Mouse (Mus musculus) kidney, embryonic 16.5 days (tissue): Measurements from ENCODE around the gene Wee1. TPM values are rescaled to one million over a fixed set of nuclear protein-coding genes. Genes with fewer than 3 reads are reported as not detected.
A peak's percentile ranks its signal among the peaks of the same experiment; 100 is the strongest.
"Not testable (repeated sequence)": the region's sequence is repeated elsewhere in the genome, so short reads cannot be mapped to it uniquely, and the experiment has no call there.

Source experiments
- ATAC-seq: fragments of 200-750 bp; cut with Nextera tagmentation; 2 replicates; pipeline ENCODE4 v1.8.0; 2017; ENCODE audit warnings: moderate TSS enrichment; ENCODE audit not compliant: low FRiP score, low TSS enrichment
- H3K27ac ChIP-seq: fragments of 300-500 bp; sonication (generic); 2 replicates; pipeline ENCODE4 v1.5.1; 2014; ENCODE audit warnings: low read length
- H3K27me3 ChIP-seq: fragments of 300-500 bp; sonication (generic); 2 replicates; pipeline ENCODE4 v1.6.1; 2014; ENCODE audit warnings: low read length, control low read depth, mixed read lengths; ENCODE audit not compliant: insufficient read depth
- H3K36me3 ChIP-seq: fragments of 300-500 bp; sonication (generic); 2 replicates; pipeline ENCODE4 v1.6.1; 2014; ENCODE audit warnings: low read length, control low read depth, mixed read lengths; ENCODE audit not compliant: insufficient read depth
- H3K4me1 ChIP-seq: fragments of 300-500 bp; sonication (generic); 2 replicates; pipeline ENCODE4 v1.6.1; 2014; ENCODE audit warnings: low read length, control low read depth, mixed read lengths; ENCODE audit not compliant: insufficient read depth
- H3K4me2 ChIP-seq: fragments of 300-500 bp; sonication (generic); replicated peaks from 2 replicates; pipeline ENCODE4 v1.6.1; 2014; ENCODE audit warnings: low read depth, low read length
- H3K4me3 ChIP-seq: fragments of 300-500 bp; sonication (generic); 2 replicates; pipeline ENCODE4 v1.5.1; 2014; ENCODE audit warnings: mild to moderate bottlenecking, low read length
- H3K9ac ChIP-seq: fragments of 300-500 bp; sonication (generic); replicated peaks from 2 replicates; pipeline ENCODE4 v1.6.1; 2014; ENCODE audit warnings: low read length
- H3K9me3 ChIP-seq: fragments of 300-500 bp; sonication (generic); 2 replicates; pipeline ENCODE4 v1.6.1; 2016; ENCODE audit warnings: low read length, control low read depth
- WGBS: fragments of 180-500 bp; shearing (Covaris S2); extraction: QIAGEN DNeasy Blood & Tissue Kit; methylation state at CpG from one replicate; pipeline ENCODE4 v1.1.7; 2014; 5-methylcytosine and 5-hydroxymethylcytosine counted together
- polyA plus RNA-seq: library from polyadenylated mRNA; unstranded; fragments of >200 nt; fragmentation: Nextera tagmentation; extraction: Ambion mirVana; gene quantifications from 2 replicates; pipeline ENCODE4 v1.2.1, GENCODE M21; 2015

The Wee1 gene
- polyA plus RNA-seq, 1 experiment from 2014 or later = 20.6 TPM

DNA sequence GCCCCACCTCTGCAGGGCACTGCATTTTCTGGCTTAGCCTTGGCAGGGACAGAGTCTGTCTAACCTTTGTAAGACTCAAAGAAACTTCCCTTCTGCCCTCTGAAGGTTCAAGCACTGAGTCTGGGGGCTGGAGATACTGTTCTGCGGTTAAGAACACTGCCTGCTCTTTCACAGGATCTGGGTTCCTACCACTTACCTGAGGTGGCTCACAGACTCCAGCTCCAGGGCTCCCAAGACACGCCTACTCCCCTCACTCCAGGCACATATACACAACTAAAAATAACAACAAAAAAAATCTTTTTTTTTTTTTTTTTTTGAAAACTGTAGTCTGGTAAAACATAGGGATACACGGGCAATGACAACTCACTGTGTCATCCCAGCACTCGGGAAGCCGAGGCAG lies 20.6 kb upstream of the Wee1 start:
- H3K4me1 ChIP-seq = peaks cover 10% of the 10 kb centered on the region
- H3K4me3 ChIP-seq = no peak overlapping the region
- peak overlapping the region; percentile 60 for H3K27ac ChIP-seq
- no peak overlapping the region for H3K9ac ChIP-seq
- 0 out of 2 replicates have a peak, but pooled peaks cover under 1% of the 10 kb centered on the region for H3K36me3 ChIP-seq
- H3K27me3 ChIP-seq = no peaks in the 10 kb centered on the region
- no peak for ATAC-seq
- 71% methylated on average over 5 of the region's 5 CpGs for WGBS
- H3K4me2 ChIP-seq = no peak overlapping the region
- no peaks in the 10 kb centered on the region for H3K9me3 ChIP-seq

DNA sequence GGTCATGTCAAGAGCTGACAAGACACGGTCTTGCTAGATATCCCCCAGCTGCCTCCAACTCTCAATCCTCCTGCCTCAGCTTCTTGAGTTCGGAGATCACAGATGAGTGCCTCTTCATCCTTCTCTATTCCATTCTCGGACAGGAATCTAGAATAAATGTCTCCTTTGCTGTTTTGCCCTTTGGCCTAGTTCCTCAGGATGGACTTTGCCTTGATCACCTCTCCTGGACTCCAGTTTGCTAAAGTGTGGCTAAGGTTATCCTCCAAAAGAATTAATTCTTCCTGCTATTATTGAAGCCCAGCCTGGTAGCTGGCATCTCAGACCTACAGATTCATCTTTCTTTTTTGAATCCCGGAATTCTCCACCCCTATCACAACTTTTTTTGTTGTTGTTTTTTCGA lies 16.8 kb upstream of the Wee1 start:
- ATAC-seq = no peak
- 83% methylated on average over 5 of the region's 5 CpGs for WGBS
- no peak overlapping the region for H3K4me3 ChIP-seq
- no peak overlapping the region for H3K4me2 ChIP-seq
- no peaks in the 10 kb centered on the region for H3K27me3 ChIP-seq
- H3K27ac ChIP-seq = no peak overlapping the region
- H3K9ac ChIP-seq = no peak overlapping the region
- H3K9me3 ChIP-seq = no peaks in the 10 kb centered on the region
- H3K36me3 ChIP-seq = no peaks in the 10 kb centered on the region
- peaks cover 14% of the 10 kb centered on the region for H3K4me1 ChIP-seq

DNA sequence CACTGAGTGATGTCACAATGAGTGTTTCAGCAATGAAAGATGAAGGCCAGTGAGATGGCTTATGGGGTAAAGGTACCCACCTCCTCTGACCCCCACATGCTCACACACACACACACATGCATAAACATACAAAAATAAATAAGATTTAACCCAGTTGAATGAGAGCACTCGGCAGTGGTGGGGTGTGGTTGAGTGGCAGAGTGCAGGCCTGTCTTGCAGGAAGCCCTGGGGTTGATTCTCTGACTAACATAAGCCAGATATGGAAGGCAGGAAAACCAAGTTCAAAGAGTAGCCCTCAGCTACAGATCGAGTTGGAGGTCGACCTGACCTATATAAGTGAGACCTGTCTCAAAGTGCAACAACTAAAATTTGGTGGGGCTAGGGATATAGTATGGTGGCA lies 15.2 kb upstream of the Wee1 start:
- Histone ChIP-seq H3K9me3 (no peaks in the 10 kb centered on the region), H3K9ac (no peak overlapping the region), H3K4me2 (no peak overlapping the region), H3K27me3 (no peaks in the 10 kb centered on the region), H3K27ac (no peak overlapping the region), H3K4me3 (no peak overlapping the region), H3K36me3 (no peaks in the 10 kb centered on the region), H3K4me1 (peaks cover 14% of the 10 kb centered on the region)
- no peak for ATAC-seq
- 70% methylated on average over 3 of the region's 3 CpGs for WGBS

DNA sequence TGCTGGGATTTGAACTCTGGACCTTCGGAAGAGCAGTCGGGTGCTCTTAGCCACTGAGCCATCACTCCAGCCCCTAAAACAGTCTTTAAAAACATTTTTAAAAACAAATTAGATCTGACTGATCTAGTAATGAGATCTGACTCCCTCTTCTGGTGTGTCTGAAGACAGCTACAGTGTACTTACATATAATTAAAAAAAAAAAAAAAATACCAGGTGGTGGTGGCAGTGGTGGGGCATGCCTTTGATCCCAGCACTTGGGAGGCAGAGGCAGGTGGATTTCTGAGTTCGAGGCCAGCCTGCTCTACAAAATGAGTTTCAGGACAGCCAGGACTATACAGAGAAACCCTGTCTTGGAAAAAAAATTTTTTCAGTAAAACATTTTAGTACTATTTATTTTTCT lies 13.3 kb upstream of the Wee1 start:
- H3K36me3 ChIP-seq, H3K4me3 ChIP-seq, H3K9me3 ChIP-seq, H3K4me2 ChIP-seq, ATAC-seq, H3K27me3 ChIP-seq, H3K27ac ChIP-seq: not testable (repeated sequence)
- 87% methylated on average over 3 of the region's 3 CpGs for WGBS
- H3K9ac ChIP-seq = peak overlapping the region; percentile 63; the same call in 1 of the 2 replicates
- H3K4me1 ChIP-seq = peaks cover 14% of the 10 kb centered on the region

DNA sequence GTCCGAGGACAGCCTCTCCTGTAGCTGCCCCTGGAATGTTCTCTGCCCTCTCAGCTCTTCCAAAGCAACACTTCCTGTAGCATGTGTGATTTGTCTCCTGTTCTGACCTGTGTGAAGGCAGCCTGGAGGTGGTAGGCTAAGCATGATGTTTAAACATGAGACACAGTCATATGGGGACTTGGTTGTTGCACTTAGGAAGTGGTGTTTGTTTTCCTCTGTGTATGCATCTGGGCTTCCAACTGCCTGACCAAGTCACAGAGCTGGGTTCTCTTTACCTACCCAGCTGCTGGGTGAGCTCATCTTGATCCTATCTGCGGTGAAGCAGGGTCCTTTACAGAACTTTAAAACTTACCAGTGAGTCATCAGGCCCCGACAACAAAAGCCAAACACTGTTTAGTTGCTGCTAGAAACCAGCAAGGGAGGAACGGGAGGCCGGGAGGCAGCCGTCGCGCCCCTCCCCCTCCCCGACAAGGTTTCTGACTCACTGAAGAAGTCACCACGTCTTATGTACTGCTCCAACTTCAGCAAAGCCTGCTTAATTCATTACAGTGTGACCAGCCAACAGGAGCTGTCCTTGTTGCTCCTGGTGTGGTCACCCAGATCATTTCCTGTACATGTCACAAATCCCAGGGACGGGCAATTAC lies 12.8 kb upstream of the Wee1 start:
- H3K9ac ChIP-seq = peak overlapping the region; percentile 63
- H3K4me3 ChIP-seq = peak overlapping the region; percentile 21; the same call in 1 of the 2 replicates
- ATAC-seq = peak; percentile 77
- H3K4me1 ChIP-seq = peaks cover 14% of the 10 kb centered on the region
- no peaks in the 10 kb centered on the region for H3K27me3 ChIP-seq
- 7% methylated on average over 11 of the region's 11 CpGs for WGBS
- H3K36me3 ChIP-seq = no peaks in the 10 kb centered on the region
- peak overlapping the region; percentile 49 for H3K4me2 ChIP-seq
- H3K9me3 ChIP-seq = 0 out of 2 replicates have a peak, but pooled peaks cover 3% of the 10 kb centered on the region
- peak overlapping the region; percentile 82 for H3K27ac ChIP-seq

- Histone ChIP-seq H3K4me3 (no peak overlapping the region), H3K36me3 (no peaks in the 10 kb centered on the region), H3K4me2 (no peak overlapping the region), H3K27me3 (no peaks in the 10 kb centered on the region), H3K4me1 (peaks cover 18% of the 10 kb centered on the region), H3K9me3 (0 out of 2 replicates have a peak, but pooled peaks cover 3% of the 10 kb centered on the region), H3K9ac (no peak overlapping the region), H3K27ac (peak overlapping the region; percentile 82; the same call in 1 of the 2 replicates)
- ATAC-seq = peak; percentile 16; the same call in 1 of the 2 replicates
- WGBS = 36% methylated on average over 4 of the region's 4 CpGs
Measured at GRCm38 (mm10) chr7:110110061-110110656, 11.7 kb upstream of the Wee1 start.

GRCm38 (mm10) chr7:110114699-110115098 lies 7.1 kb upstream of the Wee1 start:
- 37% methylated on average over 5 of the region's 5 CpGs for WGBS
- H3K4me3 ChIP-seq = no peak overlapping the region
- H3K27me3 ChIP-seq = no peaks in the 10 kb centered on the region
- H3K4me1 ChIP-seq = peaks cover 10% of the 10 kb centered on the region
- no peaks in the 10 kb centered on the region for H3K36me3 ChIP-seq
- H3K4me2 ChIP-seq = no peak overlapping the region
- no peak overlapping the region for H3K9ac ChIP-seq
- H3K27ac ChIP-seq = no peak overlapping the region
- 0 out of 2 replicates have a peak, but pooled peaks cover 3% of the 10 kb centered on the region for H3K9me3 ChIP-seq
- no peak for ATAC-seq

GRCm38 (mm10) chr7:110116731-110117291 lies 5.0 kb upstream of the Wee1 start:
- Histone ChIP-seq H3K36me3 (no peaks in the 10 kb centered on the region), H3K27me3 (no peaks in the 10 kb centered on the region), H3K27ac (no peak overlapping the region), H3K4me1 (peaks cover 7% of the 10 kb centered on the region; the same call in 1 of the 2 replicates), H3K4me3 (no peak overlapping the region), H3K4me2 (no peak overlapping the region), H3K9ac (no peak overlapping the region), H3K9me3 (0 out of 2 replicates have a peak, but pooled peaks cover 3% of the 10 kb centered on the region)
- WGBS = 49% methylated on average over 1 of the region's 1 CpGs
- no peak for ATAC-seq

DNA sequence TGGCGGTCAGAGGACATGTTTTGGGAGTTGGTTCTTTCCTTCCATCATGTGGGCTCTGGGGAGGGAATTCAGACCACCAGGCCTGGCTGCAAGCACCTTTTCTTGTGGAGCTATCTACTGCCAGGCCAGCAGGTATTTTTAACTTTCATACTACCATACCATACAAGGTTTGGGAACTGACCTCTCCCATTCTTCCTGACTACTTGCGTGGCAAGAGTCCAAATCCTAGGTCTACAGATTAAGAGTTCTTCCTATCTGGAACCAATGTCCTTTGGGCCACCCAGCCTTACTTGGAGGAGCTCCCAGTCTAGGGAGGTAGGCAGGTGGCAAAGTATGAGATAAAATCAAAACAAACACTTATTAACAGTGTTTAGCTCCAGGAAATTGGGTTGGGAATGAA lies 3.4 kb upstream of the Wee1 start:
- Histone ChIP-seq H3K9me3 (no peaks in the 10 kb centered on the region), H3K27ac (no peak overlapping the region), H3K27me3 (no peaks in the 10 kb centered on the region), H3K9ac (no peak overlapping the region), H3K4me3 (no peak overlapping the region), H3K4me2 (no peak overlapping the region), H3K36me3 (no peaks in the 10 kb centered on the region), H3K4me1 (peaks cover 8% of the 10 kb centered on the region; the same call in 1 of the 2 replicates)
- no peak for ATAC-seq
- WGBS = 89% methylated on average over 2 of the region's 2 CpGs
